Mouse (Mus musculus): ENCODE measurements around the gene Gm13420. TPM values are rescaled to one million over a fixed set of nuclear protein-coding genes. Genes with fewer than 3 reads are reported as not detected.

Gene Gm13420
- total RNA-seq, 1 experiment from 2014 or later = not detected

DNA sequence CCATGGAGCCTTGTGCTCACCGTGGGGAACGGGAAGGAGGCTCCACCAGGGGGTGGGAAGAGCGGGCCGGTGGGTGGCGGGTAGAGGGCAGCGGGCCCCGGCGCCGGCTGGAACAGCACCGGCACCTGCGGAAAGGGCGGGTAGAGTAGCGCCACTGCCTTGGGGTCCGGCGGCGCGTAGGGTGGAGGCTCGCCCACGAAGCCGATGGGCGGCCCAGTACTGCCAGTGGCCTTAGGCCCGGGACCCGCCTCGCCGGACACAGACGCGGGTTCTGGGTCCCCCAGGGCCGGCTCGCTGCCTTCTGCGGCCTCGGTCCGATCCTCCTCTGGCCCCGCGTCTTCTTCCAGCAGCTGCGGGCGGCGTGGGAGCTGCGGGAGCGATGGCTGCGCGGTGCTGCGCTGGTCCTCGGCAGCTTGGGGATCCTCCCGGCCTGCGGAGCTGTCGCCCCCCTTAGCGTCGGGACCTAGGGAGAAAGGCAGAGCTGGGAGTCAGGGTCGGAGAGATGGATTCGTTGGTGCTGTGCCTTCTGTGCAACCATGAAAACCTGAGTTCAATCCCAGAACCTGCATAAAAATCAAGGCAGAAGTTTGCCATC, 4.2 kb downstream of the Gm13420 start:
- no peak for ATAC-seq (replicated peaks in 1 of 2; ENCODE audit: insufficient read depth in 1 of 2, low FRiP score in 2 of 2, low TSS enrichment in 1 of 2, low read depth in 1 of 2, poor library complexity in 2 of 2, severe bottlenecking in 2 of 2)

DNA sequence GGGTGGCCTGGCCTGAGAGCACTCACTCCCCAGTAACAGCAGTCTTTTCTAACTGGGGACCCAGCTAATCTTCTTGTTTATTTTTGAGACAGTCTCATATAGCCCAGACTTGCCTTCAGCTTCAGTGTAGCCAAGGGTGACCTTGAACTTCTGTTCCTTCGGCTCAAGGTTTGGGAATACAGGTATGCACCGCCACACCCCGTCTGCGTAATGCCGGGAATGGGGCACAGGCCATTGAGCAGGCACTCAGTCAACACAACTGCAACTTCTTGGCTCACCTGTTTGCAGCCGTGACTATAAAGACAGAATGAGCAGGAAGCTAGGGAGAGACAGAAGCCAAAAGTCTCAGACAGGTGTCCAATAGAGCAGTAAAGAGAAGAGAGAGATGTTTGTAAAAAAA, 7.2 kb downstream of the Gm13420 start:
- no peak for ATAC-seq (replicated peaks in 1 of 2; ENCODE audit: insufficient read depth in 1 of 2, low FRiP score in 2 of 2, low TSS enrichment in 1 of 2, low read depth in 1 of 2, poor library complexity in 2 of 2, severe bottlenecking in 2 of 2)

DNA sequence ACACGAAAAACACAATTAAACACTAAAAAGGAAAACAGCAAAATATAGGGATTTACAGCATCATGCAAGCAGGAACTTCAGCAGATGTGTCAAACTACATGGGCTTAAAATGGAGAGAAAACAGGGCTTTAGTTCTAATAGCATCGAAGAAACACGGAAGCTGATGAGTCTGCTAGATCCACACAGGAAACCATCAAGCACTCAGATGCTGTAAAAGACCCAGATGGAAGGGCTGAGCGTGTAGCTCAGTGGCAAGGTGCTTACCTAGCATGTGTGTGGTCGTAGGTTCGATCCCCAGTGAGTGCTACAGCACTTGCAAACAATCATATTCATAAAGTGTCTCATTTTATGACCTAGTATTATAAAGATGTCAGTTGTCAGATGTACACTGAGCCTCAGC, 10.3 kb downstream of the Gm13420 start:
- ATAC-seq (replicated peaks in 1 of 2; ENCODE audit: insufficient read depth in 1 of 2, low FRiP score in 2 of 2, low TSS enrichment in 1 of 2, low read depth in 1 of 2, poor library complexity in 2 of 2, severe bottlenecking in 2 of 2) = no peak

DNA sequence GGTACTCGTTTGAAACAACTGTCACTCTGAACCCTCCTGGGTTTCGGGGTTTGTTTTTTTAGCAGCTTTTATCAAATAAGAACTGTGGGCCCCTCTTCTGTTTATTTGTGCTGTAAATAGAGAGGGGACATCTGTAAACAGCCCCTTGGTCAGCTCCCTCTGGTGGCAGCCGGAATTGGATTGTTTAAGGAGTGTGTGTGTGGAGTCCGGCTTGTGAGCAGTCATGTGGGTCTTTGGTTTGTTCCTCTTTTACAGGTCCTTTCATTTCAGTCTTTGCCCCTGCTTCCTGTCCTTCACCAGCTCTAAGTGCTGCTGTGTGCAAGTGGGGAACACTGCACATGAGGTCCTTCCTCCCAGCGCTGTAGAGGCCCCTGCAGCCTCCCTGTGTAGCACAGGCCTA, 12.1 kb downstream of the Gm13420 start:
- ATAC-seq (replicated peaks in 1 of 2; ENCODE audit: insufficient read depth in 1 of 2, low FRiP score in 2 of 2, low TSS enrichment in 1 of 2, low read depth in 1 of 2, poor library complexity in 2 of 2, severe bottlenecking in 2 of 2) = peak; percentile 79 to 91

DNA sequence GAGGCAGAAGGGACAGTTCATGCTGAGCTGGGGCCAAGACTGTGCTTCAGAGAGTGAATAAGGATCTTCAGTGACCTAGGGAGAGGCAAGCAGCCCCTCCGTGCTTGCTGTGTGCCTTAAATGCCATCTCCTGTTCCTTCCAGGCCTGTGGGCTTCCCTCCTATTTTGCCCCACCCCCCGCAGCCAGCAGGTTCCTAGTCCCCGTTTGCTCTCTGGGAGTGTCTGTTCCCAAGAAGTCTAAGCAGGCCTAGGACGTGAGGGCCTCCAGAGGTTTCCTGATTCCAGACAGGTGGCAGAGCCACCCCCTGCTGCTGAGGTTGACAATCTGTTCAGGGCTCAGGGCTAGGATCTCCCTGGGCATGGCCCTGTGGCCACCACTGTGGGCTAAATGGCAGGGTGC, 12.7 kb downstream of the Gm13420 start:
- no peak for ATAC-seq (replicated peaks in 1 of 2; ENCODE audit: insufficient read depth in 1 of 2, low FRiP score in 2 of 2, low TSS enrichment in 1 of 2, low read depth in 1 of 2, poor library complexity in 2 of 2, severe bottlenecking in 2 of 2)

DNA sequence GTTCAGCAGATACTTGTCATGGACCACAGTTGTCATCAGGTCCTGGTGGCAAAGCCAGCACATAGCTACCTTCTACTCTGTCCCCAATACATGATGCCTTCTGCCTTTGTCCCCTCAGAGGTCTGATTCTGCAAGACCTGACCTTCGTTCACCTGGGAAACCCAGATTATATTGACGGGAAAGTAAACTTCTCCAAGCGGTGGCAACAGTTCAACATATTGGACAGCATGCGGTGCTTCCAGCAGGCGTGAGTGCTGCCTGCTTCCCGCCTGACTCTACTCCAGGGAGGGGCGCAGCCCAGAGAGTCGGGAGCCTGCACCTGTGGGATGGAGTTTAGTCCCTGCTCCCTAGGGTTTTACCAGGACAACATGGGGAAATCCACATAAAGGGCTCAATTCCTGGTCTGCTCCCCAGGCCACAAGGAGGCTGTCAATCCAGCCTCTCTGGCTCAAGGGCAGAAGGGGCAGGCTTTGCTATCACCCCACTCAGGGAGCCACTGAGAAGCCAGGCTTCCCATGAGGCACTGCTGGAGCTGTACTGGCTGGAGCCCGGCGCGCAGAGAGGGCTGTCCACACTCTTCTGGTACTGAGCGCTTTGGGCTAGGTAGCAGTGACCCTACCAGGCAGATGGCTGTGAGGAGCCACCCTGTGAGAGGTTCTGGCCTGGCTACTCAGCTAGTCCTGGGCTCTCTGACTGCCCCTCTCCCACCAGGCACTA, 14.1 kb downstream of the Gm13420 start:
- no peak for ATAC-seq (replicated peaks in 1 of 2; ENCODE audit: insufficient read depth in 1 of 2, low FRiP score in 2 of 2, low TSS enrichment in 1 of 2, low read depth in 1 of 2, poor library complexity in 2 of 2, severe bottlenecking in 2 of 2)

DNA sequence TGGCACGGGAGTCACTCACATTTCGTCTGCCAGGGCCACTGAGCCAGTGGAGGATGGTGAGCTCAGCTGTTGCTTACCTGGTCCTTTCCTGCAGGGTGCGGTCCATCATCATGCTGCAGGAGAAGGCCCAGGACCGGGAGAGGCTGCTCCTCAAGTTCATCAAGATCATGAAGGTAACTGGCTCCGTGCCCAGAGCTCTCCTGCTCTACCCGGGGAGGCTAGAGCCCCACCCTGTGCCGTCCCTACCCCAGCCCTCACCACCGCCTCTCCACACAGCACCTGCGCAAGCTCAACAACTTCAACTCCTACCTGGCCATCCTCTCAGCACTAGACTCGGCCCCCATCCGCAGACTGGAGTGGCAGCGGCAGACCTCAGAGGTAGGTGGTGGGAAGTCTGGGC, 15.8 kb downstream of the Gm13420 start:
- ATAC-seq (replicated peaks in 1 of 2; ENCODE audit: insufficient read depth in 1 of 2, low FRiP score in 2 of 2, low TSS enrichment in 1 of 2, low read depth in 1 of 2, poor library complexity in 2 of 2, severe bottlenecking in 2 of 2) = no peak

DNA sequence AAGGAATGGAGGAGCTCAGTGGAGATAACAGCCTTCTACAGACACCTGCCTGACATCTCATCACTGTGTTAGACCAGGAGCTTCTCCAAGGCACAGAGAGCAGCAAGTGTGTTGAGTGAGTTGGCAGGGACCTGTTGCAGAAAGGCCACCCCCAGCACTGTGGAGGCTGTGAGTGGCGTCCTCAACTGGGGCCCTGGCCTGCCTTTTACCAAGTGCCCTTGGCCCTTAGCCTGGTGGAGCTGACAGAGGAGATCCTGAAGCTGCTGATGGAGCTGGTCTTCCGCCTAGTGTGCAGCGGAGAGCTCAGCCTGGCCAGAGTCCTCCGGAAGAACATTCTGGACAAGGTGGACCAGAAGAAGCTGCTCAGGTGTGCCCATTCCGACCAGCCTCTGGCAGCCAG, 18.1 kb downstream of the Gm13420 start:
- ATAC-seq (replicated peaks in 1 of 2; ENCODE audit: insufficient read depth in 1 of 2, low FRiP score in 2 of 2, low TSS enrichment in 1 of 2, low read depth in 1 of 2, poor library complexity in 2 of 2, severe bottlenecking in 2 of 2) = no peak

DNA sequence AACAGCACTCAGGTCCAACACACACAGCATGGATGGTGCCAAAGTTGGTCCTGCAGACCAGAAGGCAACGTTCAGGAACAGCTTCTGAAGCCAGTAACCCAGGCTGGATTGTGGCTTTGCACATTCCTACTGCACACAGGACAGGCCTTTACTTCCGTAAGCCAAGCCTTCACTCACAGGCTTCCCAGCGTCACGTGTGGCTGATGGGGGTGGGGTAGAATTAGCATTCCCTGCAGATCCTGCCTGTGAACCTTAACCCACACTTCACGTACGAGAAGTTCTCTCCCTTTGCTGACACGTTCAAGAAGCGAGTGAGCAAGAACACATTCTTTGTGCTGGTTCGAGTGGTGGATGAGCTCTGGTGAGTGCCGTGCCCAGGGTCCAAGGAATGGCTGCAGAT, 18.9 kb downstream of the Gm13420 start:
- no peak for ATAC-seq (replicated peaks in 1 of 2; ENCODE audit: insufficient read depth in 1 of 2, low FRiP score in 2 of 2, low TSS enrichment in 1 of 2, low read depth in 1 of 2, poor library complexity in 2 of 2, severe bottlenecking in 2 of 2)

DNA sequence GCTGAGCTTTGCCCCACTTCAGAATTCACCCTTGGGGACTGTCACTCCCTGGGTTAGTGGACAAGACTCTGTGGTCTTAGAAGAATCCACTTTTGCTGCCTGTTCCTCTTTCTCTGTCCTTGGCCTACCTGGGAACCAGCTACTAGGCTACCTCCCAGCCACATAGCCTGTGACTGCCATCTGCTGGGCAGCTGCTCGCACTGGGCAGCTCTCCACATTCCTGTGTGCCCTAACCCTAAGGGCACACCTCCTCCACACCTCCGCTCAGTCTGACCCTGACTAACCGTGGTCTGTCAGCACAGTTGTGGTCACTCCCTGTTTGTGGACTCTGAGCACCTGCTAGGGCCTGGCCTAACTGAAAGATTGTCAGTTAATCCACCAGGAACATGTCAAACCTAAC, 19.9 kb downstream of the Gm13420 start:
- peak; percentile 69 to 89 for ATAC-seq (replicated peaks in 1 of 2; ENCODE audit: insufficient read depth in 1 of 2, low FRiP score in 2 of 2, low TSS enrichment in 1 of 2, low read depth in 1 of 2, poor library complexity in 2 of 2, severe bottlenecking in 2 of 2)

DNA sequence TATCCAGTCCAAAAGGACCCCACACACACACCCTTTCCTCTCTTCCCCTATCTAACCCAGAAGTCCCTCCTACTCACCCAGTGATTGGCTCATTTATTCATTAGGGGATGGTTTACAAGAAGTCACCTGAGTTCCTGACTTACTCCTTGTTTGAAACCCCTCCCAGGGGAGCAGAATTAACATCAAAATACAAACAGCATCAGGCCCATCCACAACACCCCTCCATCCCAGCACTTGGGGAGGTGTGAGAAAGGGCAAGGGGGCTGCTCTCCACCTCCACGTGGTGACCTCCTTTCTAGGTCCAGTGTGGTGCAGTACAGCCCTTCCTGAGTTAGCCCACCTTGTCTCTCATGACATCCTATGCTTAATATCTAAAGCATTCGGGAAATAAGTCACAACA, 22.0 kb downstream of the Gm13420 start:
- ATAC-seq (replicated peaks in 1 of 2; ENCODE audit: insufficient read depth in 1 of 2, low FRiP score in 2 of 2, low TSS enrichment in 1 of 2, low read depth in 1 of 2, poor library complexity in 2 of 2, severe bottlenecking in 2 of 2) = no peak

DNA sequence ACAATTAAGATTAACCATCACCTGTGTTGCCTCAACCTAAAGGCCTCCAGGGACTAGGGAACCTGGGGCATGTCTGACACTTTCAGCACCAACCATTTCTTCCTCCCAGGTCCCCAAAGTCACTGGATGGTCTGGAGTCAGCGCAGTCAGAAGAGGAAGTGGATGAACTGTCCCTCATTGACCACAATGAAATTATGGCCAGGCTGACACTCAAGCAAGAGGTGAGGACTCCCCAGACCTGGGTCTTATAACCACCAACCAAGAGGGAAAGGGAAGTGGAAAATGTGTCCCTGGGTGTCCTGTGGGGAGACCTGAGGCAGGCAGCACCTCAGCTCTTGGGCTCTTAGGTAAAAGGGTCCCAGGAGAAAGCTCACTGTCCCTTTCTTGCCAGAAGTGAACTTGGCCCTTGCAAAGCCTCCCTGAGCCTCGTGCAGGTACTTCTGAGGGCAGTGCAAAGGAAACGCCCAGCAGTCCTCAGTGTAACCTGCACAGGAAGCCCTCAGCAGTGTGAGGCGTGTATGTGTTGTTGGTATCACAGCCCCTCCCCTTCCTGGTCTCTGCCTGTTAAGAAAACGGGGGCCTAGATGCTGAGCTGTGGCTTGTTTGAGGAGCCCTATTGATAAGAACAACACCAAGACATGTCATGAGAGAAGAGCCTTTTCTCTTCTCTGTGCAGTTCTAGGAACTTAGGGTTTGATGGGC, 26.7 kb downstream of the Gm13420 start:
- peak; percentile 9 to 36; a peak in 2 of 4 replicates for ATAC-seq (replicated peaks in 1 of 2; ENCODE audit: insufficient read depth in 1 of 2, low FRiP score in 2 of 2, low TSS enrichment in 1 of 2, low read depth in 1 of 2, poor library complexity in 2 of 2, severe bottlenecking in 2 of 2)

DNA sequence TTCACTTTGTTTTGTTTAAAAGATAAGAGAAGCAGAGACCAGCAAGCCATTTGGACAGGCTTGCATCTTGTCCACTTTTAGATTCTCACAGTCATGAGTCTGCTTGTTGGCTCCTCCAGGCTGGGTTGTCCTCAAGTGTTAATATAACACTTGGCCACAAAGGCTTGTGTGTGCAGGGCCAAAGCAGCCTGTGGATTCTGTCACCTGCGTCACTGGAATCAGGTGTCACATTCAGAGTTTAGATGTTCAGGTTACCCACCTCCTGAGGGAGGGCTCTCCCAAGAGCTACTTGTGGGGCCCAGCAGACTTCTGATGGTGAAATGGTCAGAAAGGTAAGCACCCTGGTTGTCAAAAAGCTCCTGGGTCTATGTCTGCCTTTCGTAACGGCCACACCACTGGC, 28.4 kb downstream of the Gm13420 start:
- ATAC-seq (replicated peaks in 1 of 2; ENCODE audit: insufficient read depth in 1 of 2, low FRiP score in 2 of 2, low TSS enrichment in 1 of 2, low read depth in 1 of 2, poor library complexity in 2 of 2, severe bottlenecking in 2 of 2) = no peak

DNA sequence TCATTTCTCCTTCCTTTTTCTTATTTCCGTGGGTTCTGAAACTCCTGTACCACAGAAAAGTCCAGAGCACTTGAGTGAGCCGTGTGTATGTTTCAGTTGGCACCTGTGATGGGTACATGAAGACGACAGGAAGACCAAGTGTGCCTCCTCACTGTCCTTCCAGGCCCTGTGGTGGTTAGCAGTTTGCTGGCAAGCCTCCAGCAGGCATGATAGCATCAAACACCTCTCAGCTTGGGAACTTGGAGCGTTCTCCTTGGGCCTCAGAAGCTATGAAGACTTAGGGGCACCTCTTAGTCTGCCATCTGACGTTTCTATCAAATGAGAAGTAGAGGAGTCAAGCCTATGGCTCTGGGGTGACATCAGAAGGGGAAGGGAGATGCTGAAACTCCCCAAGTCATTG, 32.9 kb downstream of the Gm13420 start:
- ATAC-seq (replicated peaks in 1 of 2; ENCODE audit: insufficient read depth in 1 of 2, low FRiP score in 2 of 2, low TSS enrichment in 1 of 2, low read depth in 1 of 2, poor library complexity in 2 of 2, severe bottlenecking in 2 of 2) = no peak

DNA sequence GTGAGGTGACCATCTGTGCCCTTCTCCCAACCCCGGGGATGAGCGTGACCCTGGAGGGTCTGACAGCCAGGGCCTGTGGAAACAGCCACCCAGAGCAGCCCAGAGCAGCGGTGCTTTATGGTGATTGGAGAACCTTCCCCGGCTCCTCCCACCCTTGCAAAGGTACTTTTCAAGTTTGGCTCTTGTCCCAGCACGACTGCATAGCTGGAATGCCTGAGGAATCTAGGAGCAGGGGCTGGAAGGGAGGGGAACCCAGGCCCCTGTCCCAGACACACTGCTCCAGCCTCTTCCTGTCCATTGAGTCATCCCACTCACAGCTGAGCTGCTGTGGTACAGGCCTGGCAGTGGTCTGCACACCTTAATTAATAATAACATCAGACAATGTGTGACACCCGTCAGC, 34.8 kb downstream of the Gm13420 start:
- ATAC-seq (replicated peaks in 1 of 2; ENCODE audit: insufficient read depth in 1 of 2, low FRiP score in 2 of 2, low TSS enrichment in 1 of 2, low read depth in 1 of 2, poor library complexity in 2 of 2, severe bottlenecking in 2 of 2) = no peak

DNA sequence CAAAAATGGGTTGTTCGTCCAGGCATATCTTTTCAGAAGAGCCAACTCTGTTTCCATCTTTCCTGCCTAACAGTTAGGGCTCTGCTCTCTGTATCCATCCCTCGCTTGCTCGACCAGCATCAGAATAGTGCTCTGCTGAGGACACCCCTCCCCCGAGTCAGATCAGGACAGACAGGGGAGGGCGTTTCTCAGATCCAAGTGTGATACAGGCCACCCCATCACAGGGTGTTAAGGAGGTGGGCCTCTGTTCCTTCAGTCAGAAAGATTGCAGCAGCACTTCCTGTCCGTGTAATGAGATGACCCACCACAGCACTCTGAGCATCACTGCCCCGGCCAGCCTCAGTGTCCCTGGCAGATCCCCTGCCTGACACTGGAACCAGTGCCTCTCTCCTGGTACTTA, 35.3 kb downstream of the Gm13420 start:
- ATAC-seq (replicated peaks in 1 of 2; ENCODE audit: insufficient read depth in 1 of 2, low FRiP score in 2 of 2, low TSS enrichment in 1 of 2, low read depth in 1 of 2, poor library complexity in 2 of 2, severe bottlenecking in 2 of 2) = no peak

DNA sequence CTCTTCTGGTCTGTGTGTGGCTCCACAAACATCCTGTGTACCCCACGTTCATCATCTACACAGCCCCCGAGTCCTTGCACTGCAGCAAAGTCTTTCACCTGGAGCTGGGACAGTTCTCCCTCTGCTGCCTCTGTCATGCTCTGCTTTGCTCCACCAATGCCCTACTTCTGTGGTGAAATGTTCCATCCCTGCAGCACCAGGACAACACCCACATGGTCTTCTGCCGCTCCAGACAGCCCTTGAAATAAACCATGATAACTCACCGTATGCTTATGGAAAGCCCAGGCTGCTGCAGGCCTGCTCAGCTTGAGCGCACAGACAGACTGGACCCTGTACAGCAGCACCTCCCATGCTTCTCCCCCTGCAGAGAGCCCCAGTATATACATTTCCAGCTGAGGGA, 37.4 kb downstream of the Gm13420 start:
- ATAC-seq (replicated peaks in 1 of 2; ENCODE audit: insufficient read depth in 1 of 2, low FRiP score in 2 of 2, low TSS enrichment in 1 of 2, low read depth in 1 of 2, poor library complexity in 2 of 2, severe bottlenecking in 2 of 2) = no peak

DNA sequence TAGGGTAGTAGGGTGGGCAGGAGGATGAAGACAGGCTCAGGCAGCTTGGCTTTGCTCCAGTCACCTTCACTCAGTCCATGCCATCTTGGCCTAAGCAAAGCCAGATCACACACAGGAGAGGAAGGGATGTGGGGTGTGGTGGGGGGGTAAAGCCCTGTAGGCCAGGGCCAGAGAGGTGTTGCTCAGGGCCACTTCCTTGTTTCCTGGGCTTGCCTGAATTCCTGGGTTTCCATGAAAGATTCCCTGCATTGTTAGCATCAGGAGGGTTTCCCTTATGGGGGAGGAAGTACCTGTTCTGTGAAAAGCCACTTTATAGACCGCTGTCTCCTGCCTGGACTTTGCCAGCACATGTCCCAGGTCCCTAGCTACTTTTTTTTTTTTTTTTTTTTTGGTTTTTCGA, 38.0 kb downstream of the Gm13420 start:
- ATAC-seq (replicated peaks in 1 of 2; ENCODE audit: insufficient read depth in 1 of 2, low FRiP score in 2 of 2, low TSS enrichment in 1 of 2, low read depth in 1 of 2, poor library complexity in 2 of 2, severe bottlenecking in 2 of 2) = no peak

DNA sequence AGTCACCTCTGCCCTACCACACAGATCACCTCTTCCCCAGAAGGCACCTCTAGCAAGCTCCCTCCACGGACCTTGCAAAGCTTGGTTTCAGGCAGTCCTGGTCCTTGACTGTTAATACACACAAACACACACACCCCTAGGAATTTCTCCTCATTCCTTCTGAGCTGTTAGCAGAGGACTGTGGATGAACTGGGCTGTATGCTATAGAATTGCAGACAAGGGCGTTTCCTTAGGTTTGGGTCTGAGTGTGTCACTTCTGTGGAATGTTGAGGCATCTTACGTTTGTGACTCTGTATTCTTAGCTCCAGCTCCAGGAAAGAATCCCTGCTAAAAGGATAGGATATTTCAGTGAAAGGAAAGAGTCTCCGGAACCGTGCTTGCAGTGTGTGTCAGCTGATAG, 39.6 kb downstream of the Gm13420 start:
- ATAC-seq (replicated peaks in 1 of 2; ENCODE audit: insufficient read depth in 1 of 2, low FRiP score in 2 of 2, low TSS enrichment in 1 of 2, low read depth in 1 of 2, poor library complexity in 2 of 2, severe bottlenecking in 2 of 2) = no peak

Measured in hematopoietic stem cell, adult 5-6 weeks (primary cell).